Mouse (Mus musculus): ENCODE results near the gene Otud7a. TPM values are rescaled to one million over a fixed set of nuclear protein-coding genes. Genes with fewer than 3 reads are reported as not detected.

Gene Otud7a
- polyA plus RNA-seq (2015; fragmentation: Nextera tagmentation; extraction: Ambion mirVana) = 0.24 and 0.27 TPM in 2 replicates

DNA sequence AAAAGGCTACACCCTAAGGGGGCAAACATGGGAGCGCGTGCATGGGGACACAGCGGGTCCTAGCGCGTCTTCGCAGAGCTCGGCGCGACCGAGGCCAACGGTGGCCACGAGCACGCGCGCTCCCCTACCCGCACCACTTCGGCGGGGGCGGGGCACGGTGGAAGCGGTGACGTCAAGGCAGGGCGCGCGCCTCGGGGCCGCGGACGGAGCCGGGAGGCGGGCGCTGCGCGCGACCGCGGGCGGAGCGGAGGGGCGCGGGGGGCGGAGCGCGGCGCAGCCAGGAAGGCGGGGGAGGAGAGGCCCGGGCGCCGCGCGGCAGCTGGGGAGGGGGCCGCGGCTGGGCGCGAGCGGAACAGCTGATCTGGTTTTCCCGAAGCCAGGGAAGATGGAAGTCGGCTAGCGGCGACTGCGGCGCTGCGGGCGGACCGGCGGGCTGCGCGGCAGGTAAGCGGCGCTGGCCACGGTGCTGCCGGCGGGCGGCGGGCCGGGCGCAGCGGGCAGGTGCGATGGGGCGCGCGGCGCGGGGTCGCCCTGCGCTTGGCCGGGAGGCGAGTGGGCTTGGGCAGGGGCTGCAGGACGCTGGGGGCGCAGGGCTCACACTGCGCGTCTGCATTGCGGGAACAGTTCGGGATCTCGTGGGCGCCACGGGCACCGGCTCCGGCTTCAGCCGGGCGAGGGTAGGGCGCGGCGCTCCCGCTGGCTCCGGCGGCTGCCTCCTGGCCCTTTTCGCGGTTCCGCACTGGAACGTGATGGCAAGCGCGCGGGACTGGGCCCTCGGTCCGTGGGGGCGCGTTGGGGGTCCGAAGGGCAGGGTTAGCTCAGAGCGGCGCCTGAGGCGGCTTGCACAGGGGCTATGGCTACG, at the start of gene Otud7a:
Gene Otud7a (plus strand): TSS at position 268 of the 862 bp plus-strand sequence.
- H3K9ac ChIP-seq = peak within 1 kb of the TSS; percentile 69

GRCm38 (mm10) chr7:63405988-63406387, 38.6 kb upstream of the Otud7a start:
- H3K36me3 ChIP-seq = no peaks in the 10 kb centered on the region
- H3K4me3 ChIP-seq = no peak overlapping the region
- no peak for ATAC-seq (ENCODE audit: extremely low read depth, insufficient number of reproducible peaks, low FRiP score, low TSS enrichment)
- H3K4me2 ChIP-seq = no peak overlapping the region
- H3K9ac ChIP-seq = no peak overlapping the region
- no peak overlapping the region for H3K27ac ChIP-seq (replicated peaks)
- no peaks in the 10 kb centered on the region for H3K9me3 ChIP-seq
- no peaks in the 10 kb centered on the region for H3K4me1 ChIP-seq
- H3K27me3 ChIP-seq (replicated peaks) = no peaks in the 10 kb centered on the region

More for the DNA sequence above, at the start of gene Otud7a:
- H3K4me3 ChIP-seq = peak within 1 kb of the TSS; percentile 65
- under 1% methylated on average over 118 of the region's 123 CpGs for WGBS
- H3K4me1 ChIP-seq = peaks cover 5% of the 10 kb centered on the region; the same call in 1 of the 2 replicates
- peak within 1 kb of the TSS; percentile 92 for H3K4me2 ChIP-seq
- no peaks in the 10 kb centered on the region for H3K9me3 ChIP-seq
- H3K27ac ChIP-seq (replicated peaks) = no peak within 1 kb of the TSS
- peaks cover 58% of the 10 kb centered on the region for H3K27me3 ChIP-seq (replicated peaks)
- no peaks in the 10 kb centered on the region for H3K36me3 ChIP-seq
- ATAC-seq (ENCODE audit: extremely low read depth, insufficient number of reproducible peaks, low FRiP score, low TSS enrichment) = peak; percentile 61

- Histone ChIP-seq H3K9me3 (no peaks in the 10 kb centered on the region), H3K4me2 (peak overlapping the region; percentile 92), H3K4me3 (peak overlapping the region; percentile 65), H3K27me3 (replicated peaks) (peaks cover 58% of the 10 kb centered on the region), H3K27ac (replicated peaks) (no peak overlapping the region), H3K36me3 (no peaks in the 10 kb centered on the region), H3K9ac (peak overlapping the region; percentile 69; the same call in 1 of the 2 replicates), H3K4me1 (peaks cover 5% of the 10 kb centered on the region; the same call in 1 of the 2 replicates)
- WGBS = 23% methylated on average over 10 of the region's 10 CpGs
- no peak for ATAC-seq (ENCODE audit: extremely low read depth, insufficient number of reproducible peaks, low FRiP score, low TSS enrichment)
These were observed 772 bp downstream of the Otud7a start for GRCm38 (mm10) chr7:63445346-63445700.

DNA sequence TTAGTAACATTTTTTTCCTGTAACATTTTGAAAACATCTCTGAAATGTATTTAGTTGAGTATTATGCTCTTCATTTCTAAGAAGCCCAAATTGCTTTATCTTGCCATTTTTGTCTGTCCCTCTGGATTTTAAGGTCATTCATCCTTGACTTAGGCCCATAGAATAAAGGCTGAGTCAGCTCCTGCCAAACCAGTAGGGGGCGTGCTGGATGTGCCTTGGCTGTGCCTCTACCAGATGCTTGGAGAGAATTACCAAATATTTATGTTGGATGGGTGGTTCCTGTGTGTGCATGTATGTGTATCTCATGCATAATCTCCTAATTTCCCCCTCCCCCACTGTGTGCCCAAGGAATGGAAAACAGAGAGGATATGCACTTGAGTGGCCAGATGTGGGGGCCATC, 2.4 kb downstream of the Otud7a start:
- peaks cover 58% of the 10 kb centered on the region for H3K27me3 ChIP-seq (replicated peaks)
- no peak overlapping the region for H3K27ac ChIP-seq (replicated peaks)
- H3K36me3 ChIP-seq = no peaks in the 10 kb centered on the region
- no peak overlapping the region for H3K4me3 ChIP-seq
- no peaks in the 10 kb centered on the region for H3K9me3 ChIP-seq
- no peak for ATAC-seq (ENCODE audit: extremely low read depth, insufficient number of reproducible peaks, low FRiP score, low TSS enrichment)
- no peak overlapping the region for H3K9ac ChIP-seq
- WGBS = 5% methylated on average over 1 of the region's 1 CpGs
- no peak overlapping the region for H3K4me2 ChIP-seq
- peaks cover 5% of the 10 kb centered on the region; the same call in 1 of the 2 replicates for H3K4me1 ChIP-seq

- Histone ChIP-seq H3K4me3 (no peak overlapping the region), H3K4me1 (no peaks in the 10 kb centered on the region), H3K4me2 (no peak overlapping the region), H3K9me3 (no peaks in the 10 kb centered on the region), H3K36me3 (no peaks in the 10 kb centered on the region), H3K27ac (replicated peaks) (no peak overlapping the region), H3K27me3 (replicated peaks) (no peaks in the 10 kb centered on the region), H3K9ac (no peak overlapping the region)
- no peak for ATAC-seq (ENCODE audit: extremely low read depth, insufficient number of reproducible peaks, low FRiP score, low TSS enrichment)
- WGBS = 68% methylated on average over 3 of the region's 3 CpGs
These were observed 10.7 kb downstream of the Otud7a start for GRCm38 (mm10) chr7:63455228-63455627.

DNA sequence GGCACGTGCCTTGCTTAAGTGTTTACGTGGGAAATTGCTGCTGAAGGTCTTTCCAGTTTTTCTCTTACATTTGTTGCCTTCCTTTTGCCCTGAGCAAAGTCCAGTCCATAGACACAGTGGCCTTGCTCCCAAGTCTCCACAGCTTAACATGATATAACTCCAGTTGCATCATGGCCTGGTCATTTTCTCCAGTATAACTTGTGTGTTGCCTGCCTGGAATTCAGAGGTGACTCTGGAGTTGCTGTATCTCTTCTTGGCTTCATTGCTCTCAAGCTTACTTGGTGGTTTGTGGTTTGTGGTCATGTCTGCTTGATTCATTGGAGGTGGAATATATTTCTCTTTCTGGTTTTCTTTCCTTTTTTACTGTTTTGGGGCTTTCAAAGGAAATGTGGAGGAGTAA, 17.7 kb downstream of the Otud7a start:
- Histone ChIP-seq H3K4me2 (no peak overlapping the region), H3K27me3 (replicated peaks) (no peaks in the 10 kb centered on the region), H3K9ac (no peak overlapping the region), H3K36me3 (no peaks in the 10 kb centered on the region), H3K9me3 (no peaks in the 10 kb centered on the region), H3K4me1 (no peaks in the 10 kb centered on the region), H3K4me3 (no peak overlapping the region), H3K27ac (replicated peaks) (no peak overlapping the region)
- 69% methylated on average over 2 of the region's 2 CpGs for WGBS
- ATAC-seq (ENCODE audit: extremely low read depth, insufficient number of reproducible peaks, low FRiP score, low TSS enrichment) = no peak

- H3K4me3 ChIP-seq = no peak overlapping the region
- no peaks in the 10 kb centered on the region for H3K27me3 ChIP-seq (replicated peaks)
- no peaks in the 10 kb centered on the region for H3K9me3 ChIP-seq
- WGBS = 66% methylated on average over 2 of the region's 2 CpGs
- no peak overlapping the region for H3K4me2 ChIP-seq
- H3K27ac ChIP-seq (replicated peaks) = no peak overlapping the region
- no peaks in the 10 kb centered on the region for H3K4me1 ChIP-seq
- H3K36me3 ChIP-seq = no peaks in the 10 kb centered on the region
- ATAC-seq (ENCODE audit: extremely low read depth, insufficient number of reproducible peaks, low FRiP score, low TSS enrichment) = no peak
- no peak overlapping the region for H3K9ac ChIP-seq
These were observed 18.1 kb downstream of the Otud7a start for GRCm38 (mm10) chr7:63462684-63463083.

DNA sequence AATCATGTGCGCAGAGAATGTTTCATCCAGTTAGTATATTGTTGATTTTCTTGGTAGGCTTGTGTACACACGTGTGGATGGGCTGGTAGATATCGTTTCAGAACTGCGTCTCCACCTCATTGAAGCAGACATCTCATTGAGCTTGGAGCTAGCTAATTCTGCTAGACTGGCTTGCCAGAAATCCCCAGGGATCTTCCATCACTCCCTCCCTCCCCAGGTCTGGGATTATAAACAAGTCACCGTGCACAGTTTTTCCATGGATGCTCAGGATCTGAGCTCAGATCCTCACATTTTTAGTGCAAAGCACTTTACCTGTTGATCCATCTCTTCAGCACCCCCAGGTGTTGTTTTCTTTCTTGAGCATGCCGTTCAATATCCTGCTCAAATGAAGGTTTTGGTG, 22.2 kb downstream of the Otud7a start:
- H3K36me3 ChIP-seq = no peaks in the 10 kb centered on the region
- no peak overlapping the region for H3K4me2 ChIP-seq
- no peak overlapping the region for H3K4me3 ChIP-seq
- no peak overlapping the region for H3K27ac ChIP-seq (replicated peaks)
- no peaks in the 10 kb centered on the region for H3K27me3 ChIP-seq (replicated peaks)
- no peaks in the 10 kb centered on the region for H3K4me1 ChIP-seq
- H3K9me3 ChIP-seq = no peaks in the 10 kb centered on the region
- no peak for ATAC-seq (ENCODE audit: extremely low read depth, insufficient number of reproducible peaks, low FRiP score, low TSS enrichment)
- H3K9ac ChIP-seq = no peak overlapping the region
- 75% methylated on average over 6 of the region's 6 CpGs for WGBS

- no peak overlapping the region for H3K4me2 ChIP-seq
- no peak overlapping the region for H3K4me3 ChIP-seq
- no peaks in the 10 kb centered on the region for H3K4me1 ChIP-seq
- no peaks in the 10 kb centered on the region for H3K27me3 ChIP-seq (replicated peaks)
- no peak overlapping the region for H3K9ac ChIP-seq
- 70% methylated on average over 3 of the region's 3 CpGs for WGBS
- H3K27ac ChIP-seq (replicated peaks) = no peak overlapping the region
- no peak for ATAC-seq (ENCODE audit: extremely low read depth, insufficient number of reproducible peaks, low FRiP score, low TSS enrichment)
- H3K9me3 ChIP-seq = no peaks in the 10 kb centered on the region
- H3K36me3 ChIP-seq = no peaks in the 10 kb centered on the region
These were observed 23.7 kb downstream of the Otud7a start for GRCm38 (mm10) chr7:63468258-63468657.

DNA sequence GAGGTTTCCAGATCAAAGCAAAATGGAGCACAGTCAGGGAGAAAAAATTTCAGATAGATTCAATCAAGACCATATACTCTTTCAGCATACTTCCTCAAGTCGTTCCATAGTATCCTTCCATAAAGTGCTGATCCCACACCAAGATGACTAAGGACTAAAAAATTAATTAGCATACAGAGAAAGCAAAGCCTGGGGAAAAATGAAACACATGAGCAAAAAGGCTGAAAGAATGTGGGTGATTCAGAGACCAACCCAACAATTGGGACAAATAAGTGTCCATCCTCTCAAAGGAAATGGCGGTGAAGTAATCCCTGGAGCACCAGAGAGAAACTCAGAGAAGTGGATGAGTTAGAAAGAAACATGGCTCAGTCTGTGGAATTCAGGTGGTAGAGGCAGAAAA, 38.5 kb downstream of the Otud7a start:
- no peak for ATAC-seq (ENCODE audit: extremely low read depth, insufficient number of reproducible peaks, low FRiP score, low TSS enrichment)
- H3K36me3 ChIP-seq = no peaks in the 10 kb centered on the region
- no peak overlapping the region for H3K4me3 ChIP-seq
- H3K27me3 ChIP-seq (replicated peaks) = no peaks in the 10 kb centered on the region
- H3K4me2 ChIP-seq = no peak overlapping the region
- no peak overlapping the region for H3K9ac ChIP-seq
- H3K4me1 ChIP-seq = no peaks in the 10 kb centered on the region
- H3K27ac ChIP-seq (replicated peaks) = no peak overlapping the region
- 70% methylated on average over 2 of the region's 2 CpGs for WGBS
- no peaks in the 10 kb centered on the region for H3K9me3 ChIP-seq

GRCm38 (mm10) chr7:63497051-63497547, 52.5 kb downstream of the Otud7a start:
- Histone ChIP-seq H3K9me3 (peaks cover 8% of the 10 kb centered on the region; the same call in 1 of the 2 replicates), H3K27ac (replicated peaks) (no peak overlapping the region), H3K4me3 (no peak overlapping the region), H3K4me1 (no peaks in the 10 kb centered on the region), H3K9ac (no peak overlapping the region), H3K36me3 (no peaks in the 10 kb centered on the region), H3K27me3 (replicated peaks) (no peaks in the 10 kb centered on the region), H3K4me2 (no peak overlapping the region)
- WGBS = 62% methylated on average over 9 of the region's 9 CpGs
- ATAC-seq (ENCODE audit: extremely low read depth, insufficient number of reproducible peaks, low FRiP score, low TSS enrichment) = no peak

- Histone ChIP-seq H3K9me3 (no peaks in the 10 kb centered on the region), H3K9ac (no peak overlapping the region), H3K27me3 (replicated peaks) (no peaks in the 10 kb centered on the region), H3K27ac (replicated peaks) (no peak overlapping the region), H3K4me3 (no peak overlapping the region), H3K4me1 (no peaks in the 10 kb centered on the region), H3K36me3 (no peaks in the 10 kb centered on the region), H3K4me2 (no peak overlapping the region)
- WGBS = 28% methylated on average over 2 of the region's 2 CpGs
- ATAC-seq (ENCODE audit: extremely low read depth, insufficient number of reproducible peaks, low FRiP score, low TSS enrichment) = no peak
These were observed 59.7 kb downstream of the Otud7a start for GRCm38 (mm10) chr7:63504202-63504601.
